Mouse (Mus musculus) left cerebral cortex, adult 8-10 months (tissue): ENCODE measurements at regions not wholly inside any gene's neighbourhood (a gene's known extent, or its start where the extent isn't known, plus 50 kb on each side); places are given as distances from the start of the nearest gene placed in this dataset.

Source experiments
- DNase-seq, 2 experiments: peaks; one replicate each; pipeline ENCODE4 v3.0.0; 2022; ENCODE audit warnings: low spot score in 2 of 2

GRCm38 (mm10) chr7:70834787-70835461 lies 468.4 kb upstream of the Nr2f2 start:
- no peak for DNase-seq

GRCm38 (mm10) chr7:70828486-70829195 lies 462.1 kb upstream of the Nr2f2 start:
- no peak for DNase-seq

GRCm38 (mm10) chr7:70826074-70826473 lies 459.5 kb upstream of the Nr2f2 start:
- DNase-seq = no peak

- DNase-seq = no peak
These were observed 456.5 kb upstream of the Nr2f2 start for GRCm38 (mm10) chr7:70823020-70823419.

GRCm38 (mm10) chr7:70822310-70822821 lies 455.8 kb upstream of the Nr2f2 start:
- peak in 1 of 2 experiments; percentile 1 for DNase-seq

GRCm38 (mm10) chr7:70821861-70822260 lies 455.3 kb upstream of the Nr2f2 start:
- no peak for DNase-seq

GRCm38 (mm10) chr7:70817347-70817913 lies 450.9 kb upstream of the Nr2f2 start:
- peak in 1 of 2 experiments; percentile 2 for DNase-seq

- DNase-seq = no peak
These were observed 447.9 kb upstream of the Nr2f2 start for GRCm38 (mm10) chr7:70814391-70814790.

- no peak for DNase-seq
These were observed 446.6 kb upstream of the Nr2f2 start for GRCm38 (mm10) chr7:70813101-70813500.

GRCm38 (mm10) chr7:70810411-70811090 lies 444.0 kb upstream of the Nr2f2 start:
- no peak for DNase-seq

- no peak for DNase-seq
These were observed 437.7 kb upstream of the Nr2f2 start for GRCm38 (mm10) chr7:70804281-70804680.

- no peak for DNase-seq
These were observed 433.4 kb upstream of the Nr2f2 start for GRCm38 (mm10) chr7:70799976-70800375.

- no peak for DNase-seq
These were observed 432.7 kb upstream of the Nr2f2 start for GRCm38 (mm10) chr7:70799031-70799766.

- no peak for DNase-seq
These were observed 429.7 kb upstream of the Nr2f2 start for GRCm38 (mm10) chr7:70796038-70796760.

GRCm38 (mm10) chr7:70788902-70789796 lies 422.6 kb upstream of the Nr2f2 start:
- DNase-seq = no peak

GRCm38 (mm10) chr7:70787966-70788365 lies 421.4 kb upstream of the Nr2f2 start:
- DNase-seq = no peak

- DNase-seq = no peak
These were observed 414.3 kb upstream of the Nr2f2 start for GRCm38 (mm10) chr7:70780742-70781332.

- no peak for DNase-seq
These were observed 411.2 kb upstream of the Nr2f2 start for GRCm38 (mm10) chr7:70777763-70778162.

- DNase-seq = no peak
These were observed 403.1 kb upstream of the Nr2f2 start for GRCm38 (mm10) chr7:70769655-70770054.
